Mouse (Mus musculus): ENCODE results near the gene Kcnc3.

Kcnc3 gene

DNA sequence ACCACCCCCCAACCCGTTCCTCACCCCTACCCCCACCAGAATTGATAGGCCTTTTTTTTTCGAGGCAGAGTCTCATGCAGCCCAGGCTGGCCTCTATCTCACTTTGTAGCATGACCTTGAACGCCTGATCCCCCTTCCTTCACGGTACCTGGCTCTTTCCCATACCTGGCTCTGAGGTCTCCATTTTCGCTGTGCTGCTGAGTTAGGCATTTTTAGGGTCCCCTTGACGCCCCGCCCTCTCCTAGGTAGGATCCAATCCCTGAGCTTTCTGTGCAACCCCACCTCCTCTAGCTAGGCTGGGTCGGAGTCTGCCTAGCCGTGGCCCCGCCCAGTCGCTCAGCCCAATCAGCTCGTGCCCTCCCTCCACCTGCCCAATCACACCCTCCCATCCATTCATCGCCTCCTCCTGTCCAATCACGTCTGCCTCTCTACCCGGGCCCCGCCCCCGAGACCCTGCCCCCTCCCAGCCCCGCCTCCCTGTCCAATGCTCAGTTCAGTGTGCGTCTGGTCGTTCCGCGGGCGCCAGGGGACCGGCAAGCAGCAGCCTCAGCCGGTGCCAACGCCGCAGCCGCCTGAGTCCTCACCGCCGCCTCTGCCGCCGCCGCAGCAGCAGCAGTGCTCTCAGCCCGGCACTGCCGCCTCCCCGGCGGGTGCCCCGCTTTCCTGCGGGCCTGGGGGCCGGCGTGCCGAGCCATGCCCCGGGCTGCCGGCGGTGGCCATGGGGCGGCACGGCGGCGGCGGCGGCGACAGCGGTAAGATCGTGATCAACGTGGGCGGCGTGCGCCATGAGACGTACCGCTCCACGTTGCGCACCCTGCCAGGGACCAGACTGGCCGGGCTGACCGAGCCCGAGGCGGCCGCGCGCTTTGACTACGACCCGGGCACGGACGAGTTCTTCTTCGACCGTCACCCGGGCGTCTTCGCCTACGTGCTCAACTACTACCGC lies at the start of gene Kcnc3:
Kcnc3 (plus strand) TSS at position 263 of the 946 bp plus-strand sequence.
- DNase-seq, result peak; percentile 94

- no peak for DNase-seq
Observed at GRCm38 (mm10) chr7:44542555-44542954, 47.9 kb upstream of the Kcnc3 start.

GRCm38 (mm10) chr7:44543071-44543470 lies 47.4 kb upstream of the Kcnc3 start:
- DNase-seq, result no peak

DNA sequence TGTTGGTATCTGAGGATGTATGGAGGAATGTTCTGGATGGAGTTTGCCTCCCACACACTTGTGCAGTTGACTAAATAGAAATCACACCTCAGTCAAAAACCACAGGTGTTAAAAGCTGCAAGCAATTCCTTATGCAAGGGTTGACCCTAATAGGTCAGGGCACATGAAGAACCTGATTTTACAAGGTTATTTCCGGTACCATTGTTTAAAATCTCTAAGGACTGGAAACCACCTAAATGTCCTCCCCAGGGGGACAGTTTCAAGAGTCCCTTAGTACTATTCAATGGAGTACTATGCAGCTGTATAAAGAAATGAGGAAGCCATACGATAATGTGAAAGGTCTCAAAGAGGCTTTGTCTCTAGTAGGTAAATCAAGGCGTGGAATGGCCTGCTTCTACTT lies 44.2 kb upstream of the Kcnc3 start:
- DNase-seq, result no peak

GRCm38 (mm10) chr7:44547041-44547440 lies 43.4 kb upstream of the Kcnc3 start:
- no peak for DNase-seq

DNA sequence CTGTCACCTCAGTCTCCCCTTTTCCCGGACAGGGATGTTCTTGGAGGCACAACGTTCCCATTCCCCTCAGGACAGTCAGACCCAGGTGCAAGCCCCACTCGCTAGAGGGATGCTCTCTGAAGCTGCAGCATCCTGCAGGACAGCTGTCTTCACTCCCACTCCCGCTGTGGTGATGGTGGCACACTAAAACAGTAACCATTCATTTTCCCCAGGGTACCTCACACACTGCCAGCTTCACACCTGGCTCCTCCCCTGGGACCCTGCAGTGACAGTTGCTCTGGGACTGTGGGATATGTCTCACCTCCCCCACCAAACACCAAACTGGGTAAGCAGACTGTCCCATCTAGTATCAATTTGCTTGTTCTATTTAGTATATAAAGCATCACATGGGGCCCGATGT lies 42.7 kb upstream of the Kcnc3 start:
- no peak for DNase-seq

DNA sequence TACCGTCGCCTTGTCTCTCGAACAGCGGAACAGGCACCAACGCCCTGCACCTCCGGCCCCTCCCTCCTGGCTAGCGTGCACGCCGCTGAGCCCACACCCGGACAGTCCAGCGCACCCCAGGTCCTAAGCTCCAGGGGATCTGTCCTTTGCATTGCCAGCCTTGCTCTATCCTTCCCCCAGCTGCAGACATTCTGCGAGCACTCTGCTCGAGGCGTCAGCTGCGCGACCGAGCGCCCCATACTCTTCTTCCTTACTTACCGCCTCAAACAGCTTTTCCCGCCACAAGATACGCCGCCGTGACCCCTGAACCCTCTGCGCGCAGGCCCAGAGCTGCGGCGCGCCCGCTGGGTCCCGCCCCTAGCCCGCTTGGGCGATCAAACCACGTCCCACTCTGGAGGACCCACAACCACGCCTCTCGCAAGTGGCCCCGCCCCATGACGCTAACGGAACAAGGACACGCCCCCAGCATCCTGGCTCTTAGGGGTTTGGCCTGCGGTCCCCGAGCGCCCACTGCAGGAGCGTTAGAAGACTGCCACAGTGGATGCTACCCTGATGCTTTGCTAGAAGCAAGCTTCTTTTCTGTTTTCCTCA lies 41.9 kb upstream of the Kcnc3 start, which contains the start of gene Pold1:
Pold1 (minus strand) TSS at position 353 of the 591 bp plus-strand sequence.
- DNase-seq, result peak; percentile 99

DNA sequence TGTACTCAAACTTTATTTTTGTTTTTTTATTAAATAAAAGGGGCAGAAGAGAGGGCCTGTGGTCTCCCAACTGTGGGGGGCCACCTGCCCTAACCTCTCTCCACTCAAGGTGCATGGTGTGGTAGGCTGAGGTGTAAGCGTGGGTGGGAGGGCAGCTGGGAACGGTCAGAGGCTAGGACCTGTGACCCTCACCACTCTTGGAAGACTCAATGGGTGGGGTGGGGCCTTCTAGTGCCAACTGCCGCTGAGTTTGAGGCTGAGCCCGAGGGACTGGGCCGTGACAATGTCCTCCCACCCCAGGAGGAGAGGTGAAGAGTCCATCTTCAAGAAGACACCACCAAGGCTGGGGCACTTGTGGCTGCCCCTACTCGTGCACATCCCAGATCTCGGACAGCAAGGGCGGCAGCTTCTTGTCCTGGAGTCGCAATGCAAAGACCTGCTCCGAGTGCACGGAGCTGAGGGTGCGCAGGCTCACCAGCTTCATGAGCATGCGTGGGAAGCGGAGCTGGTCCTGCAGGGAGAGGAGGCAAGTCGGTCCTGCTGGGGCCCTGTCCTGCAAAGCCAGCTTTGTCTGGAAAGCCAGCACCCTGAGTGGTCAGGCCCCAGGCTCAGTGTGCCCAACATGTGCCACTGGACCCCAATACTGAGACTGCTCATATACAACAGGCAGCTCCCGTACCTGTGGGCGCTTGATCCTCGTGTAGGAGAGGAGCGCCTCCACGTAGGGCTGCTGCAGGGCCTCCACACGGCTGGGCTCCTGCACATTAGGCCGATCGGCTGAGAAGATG lies 40.6 kb upstream of the Kcnc3 start:
- DNase-seq, result no peak

DNA sequence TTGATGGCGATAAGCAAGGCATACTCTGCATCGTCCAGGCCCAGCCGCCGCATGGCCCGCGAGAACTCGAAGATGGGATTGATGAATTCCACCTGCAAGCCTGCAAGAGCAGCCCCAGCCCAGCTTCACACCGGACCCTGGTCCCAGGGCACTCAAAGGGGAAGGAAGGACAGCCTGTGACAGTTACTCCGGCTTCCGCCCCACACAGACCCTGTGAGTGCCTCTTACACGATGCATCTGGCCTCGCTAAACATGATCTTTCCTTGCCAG lies 40.1 kb upstream of the Kcnc3 start:
- no peak for DNase-seq

- DNase-seq, result no peak
Observed at GRCm38 (mm10) chr7:44551301-44551700, 39.2 kb upstream of the Kcnc3 start.

DNA sequence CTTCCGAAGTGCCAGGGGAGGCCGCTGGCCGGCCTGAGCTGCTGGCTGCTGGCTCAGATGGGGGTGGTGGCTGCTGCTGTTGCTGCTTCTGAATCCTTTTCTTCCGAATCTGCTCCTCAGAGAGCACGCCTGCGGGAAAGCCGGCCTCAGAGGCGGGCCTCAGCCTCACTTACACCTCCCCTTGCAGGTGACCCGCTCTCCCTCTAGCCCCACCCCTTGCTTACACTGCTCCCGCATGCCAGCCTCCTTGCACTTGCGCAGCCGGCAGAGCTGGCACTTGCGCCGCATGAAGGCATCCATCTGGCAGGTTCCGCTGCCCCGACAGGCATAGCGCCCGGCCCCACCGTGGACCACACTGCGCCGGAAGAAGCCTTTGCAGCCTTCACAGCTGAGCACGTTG lies 38.7 kb upstream of the Kcnc3 start:
- no peak for DNase-seq

DNA sequence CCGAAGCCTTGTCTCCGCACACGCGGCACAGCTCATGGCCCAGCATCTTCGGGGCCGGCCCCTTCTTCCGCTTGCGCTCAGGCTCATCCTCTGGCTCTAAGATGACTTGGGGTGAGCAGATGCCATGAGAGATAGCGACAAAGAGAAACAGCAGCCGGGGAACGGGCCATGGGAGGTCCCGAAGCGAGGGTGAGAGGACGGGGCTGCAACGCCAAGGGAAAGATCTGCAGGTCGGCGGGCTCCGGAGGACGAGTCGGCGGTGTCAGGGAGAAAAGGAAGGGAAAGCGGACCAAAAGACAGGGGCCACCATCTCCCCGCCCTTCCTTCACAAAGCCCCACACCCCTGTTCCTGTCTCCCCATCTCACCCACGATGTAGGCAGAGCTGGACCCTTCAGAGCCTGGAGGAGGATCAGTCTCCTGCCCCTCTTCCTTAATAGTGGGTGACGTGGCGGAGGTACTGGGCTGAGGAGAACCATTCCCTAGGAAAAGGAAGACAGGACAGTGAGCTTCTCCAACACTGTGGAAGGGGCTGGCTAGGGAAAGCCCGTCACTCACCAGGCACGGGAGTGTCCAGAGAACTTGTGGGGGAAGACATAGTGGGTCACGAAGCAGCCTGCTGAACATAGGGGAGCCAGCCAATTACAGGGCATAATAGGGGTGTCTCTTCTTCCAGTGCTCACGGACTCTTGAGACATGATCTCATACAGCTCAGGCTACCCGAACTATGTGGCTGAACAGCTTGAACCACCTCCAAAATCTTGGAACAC lies 38.1 kb upstream of the Kcnc3 start:
- no peak for DNase-seq

- peak; percentile 47 for DNase-seq
Observed at GRCm38 (mm10) chr7:44553196-44553764, 37.2 kb upstream of the Kcnc3 start.

DNA sequence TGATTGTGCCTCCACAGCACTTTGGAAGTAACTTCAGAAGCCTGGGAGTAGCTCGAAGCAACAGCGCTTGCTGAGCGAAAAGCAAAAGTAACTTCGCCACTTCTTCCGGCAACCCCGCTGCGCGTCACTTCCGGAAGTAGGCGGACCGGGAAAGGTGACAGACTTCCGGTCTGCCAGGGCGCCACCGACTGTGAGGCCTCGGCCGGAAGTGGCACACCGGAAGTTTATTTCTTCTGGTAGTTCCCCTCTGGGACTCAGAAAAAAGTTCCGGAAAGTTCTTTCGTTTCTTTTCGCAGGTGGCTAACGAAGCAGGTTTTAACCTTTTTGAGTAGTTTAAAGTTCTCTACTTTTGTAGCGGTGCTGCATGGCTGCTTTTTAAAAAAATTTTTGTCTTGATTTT lies 36.6 kb upstream of the Kcnc3 start, which contains the start of gene Nr1h2:
Nr1h2 (minus strand) TSS at position 126 of the 400 bp plus-strand sequence.
- DNase-seq, result peak; percentile 93

DNA sequence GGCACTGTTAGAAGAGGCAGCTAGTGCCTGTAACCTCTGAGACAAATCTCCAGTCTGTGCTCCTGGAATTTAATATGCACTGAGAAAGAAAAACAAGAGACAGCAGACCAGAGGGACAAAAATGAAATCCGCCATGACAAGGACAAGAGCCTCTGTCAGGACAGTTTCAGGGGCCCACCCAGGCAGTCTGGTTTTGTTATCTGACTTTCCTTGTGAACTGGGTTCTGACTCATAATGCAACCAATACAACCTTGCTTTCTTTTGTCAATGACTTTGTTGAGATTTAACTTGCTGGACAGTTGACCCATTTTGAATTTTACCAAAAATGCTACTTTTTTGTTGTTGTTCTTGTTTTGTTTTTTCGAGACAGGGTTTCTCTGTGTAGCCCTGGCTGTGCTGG lies 32.8 kb upstream of the Kcnc3 start:
- DNase-seq, result no peak

DNA sequence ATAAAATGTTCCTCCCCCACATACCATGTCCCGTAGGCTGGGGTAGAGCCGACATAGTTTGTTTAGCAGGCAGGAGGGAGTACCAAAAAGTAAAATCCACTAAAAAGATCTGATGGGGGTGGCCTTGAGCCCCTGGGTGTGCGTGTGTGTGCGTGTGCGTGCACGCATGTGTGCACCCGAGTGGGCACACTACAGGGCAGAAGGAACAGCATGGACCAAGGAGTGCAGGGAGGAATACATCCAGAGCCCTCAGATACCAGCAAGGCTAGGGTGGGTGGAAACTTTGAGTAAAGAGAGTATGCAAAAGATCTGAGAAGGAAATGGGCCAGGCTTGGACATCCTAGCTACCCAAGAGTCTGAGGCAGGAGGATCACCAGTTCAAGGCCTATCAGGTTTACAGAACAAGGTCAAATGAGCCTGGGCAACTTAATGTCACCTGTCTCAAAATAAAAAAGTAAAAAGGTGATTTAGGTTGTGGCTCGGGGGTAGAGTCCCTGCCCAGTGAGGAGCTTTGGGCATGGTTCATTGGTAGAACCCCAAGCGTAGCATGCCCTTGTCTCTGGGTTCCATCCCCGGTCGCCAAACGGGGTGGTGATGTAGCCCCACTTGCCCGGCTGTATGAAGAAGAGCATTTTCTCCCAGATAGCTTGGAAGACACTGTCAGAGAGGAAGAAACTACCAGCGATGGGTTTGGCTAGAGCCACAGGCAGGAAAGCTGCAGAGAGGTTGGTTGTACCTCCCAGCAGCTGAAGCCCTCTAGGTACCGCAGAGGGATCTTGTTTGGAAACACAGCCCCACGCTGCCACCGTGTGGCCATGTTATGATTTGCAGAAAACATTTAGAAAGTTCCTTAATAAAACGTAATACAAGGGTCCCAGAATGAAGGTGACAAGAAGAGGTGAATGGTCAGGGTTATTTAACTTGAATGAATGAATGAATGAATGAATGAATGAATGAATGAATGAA lies 29.7 kb upstream of the Kcnc3 start:
- peak; percentile 60 for DNase-seq

- DNase-seq, result no peak
Observed at GRCm38 (mm10) chr7:44563284-44563683, 27.2 kb upstream of the Kcnc3 start.

GRCm38 (mm10) chr7:44564486-44564885 lies 26.0 kb upstream of the Kcnc3 start:
- no peak for DNase-seq

DNA sequence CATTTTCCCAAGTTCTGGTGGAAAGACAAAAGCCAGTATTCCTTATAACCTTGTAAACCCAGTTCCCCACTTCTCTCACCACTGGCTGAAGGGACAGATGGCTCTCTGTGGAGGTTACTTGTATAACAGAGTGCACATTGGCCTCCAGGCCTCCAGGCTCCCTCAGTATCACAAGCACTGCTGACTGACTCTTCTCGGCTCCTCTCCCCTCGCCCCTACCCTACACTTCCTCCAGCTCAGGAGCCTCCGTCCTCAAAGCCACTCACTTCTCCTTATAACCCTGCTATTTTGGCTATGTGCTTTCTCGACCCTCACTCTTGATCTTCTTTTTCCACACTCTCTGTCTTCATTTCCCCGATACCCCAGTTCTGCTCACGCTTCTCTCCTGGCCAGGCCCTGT lies 25.1 kb upstream of the Kcnc3 start:
- no peak for DNase-seq

DNA sequence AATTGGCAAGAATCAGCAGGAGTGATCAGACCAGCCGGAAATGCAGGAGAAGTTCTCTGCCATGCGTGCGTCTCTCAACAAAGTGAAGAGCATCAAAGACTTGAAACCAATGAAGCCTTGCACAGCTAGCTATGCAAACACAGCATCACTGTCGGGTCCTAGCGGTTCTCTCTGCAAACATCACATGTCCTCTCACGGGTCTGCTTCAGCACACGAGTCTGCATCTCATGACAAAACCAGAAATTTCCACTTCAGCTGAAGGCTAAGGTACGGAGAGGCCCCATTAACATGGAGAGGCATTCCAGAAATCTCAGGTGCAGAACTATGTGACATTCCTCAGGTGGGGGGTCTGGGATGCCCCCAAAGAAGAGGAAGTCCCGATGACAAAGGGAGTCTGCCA lies 21.7 kb upstream of the Kcnc3 start:
- DNase-seq, result no peak

GRCm38 (mm10) chr7:44570989-44571388 lies 19.5 kb upstream of the Kcnc3 start:
- no peak for DNase-seq
